Mouse (Mus musculus) stomach, embryonic 16.5 days (tissue): ENCODE measurements around the gene Arl14. TPM values are rescaled to one million over a fixed set of nuclear protein-coding genes. Genes with fewer than 3 reads are reported as not detected.
"Not testable (repeated sequence)": the region's sequence is repeated elsewhere in the genome, so short reads cannot be mapped to it uniquely, and the experiment has no call there.

Experiments
- ATAC-seq: fragments of 200-750 bp; cut with Nextera tagmentation; 2 replicates; pipeline ENCODE4 v1.8.0; 2017; ENCODE audit warnings: moderate number of reproducible peaks, moderate TSS enrichment; ENCODE audit not compliant: insufficient read depth, low FRiP score
- H3K27ac ChIP-seq: fragments of 300-500 bp; sonication (generic); 2 replicates; pipeline ENCODE4 v1.5.1; 2014; ENCODE audit warnings: low read length
- H3K27me3 ChIP-seq: fragments of 300-500 bp; sonication (generic); 2 replicates; pipeline ENCODE4 v1.6.1; 2014; ENCODE audit warnings: low read length, control low read depth, mixed read lengths; ENCODE audit not compliant: control insufficient read depth, insufficient read depth
- H3K36me3 ChIP-seq: fragments of 300-500 bp; sonication (generic); 2 replicates; pipeline ENCODE4 v1.6.1; 2014; ENCODE audit warnings: low read length; ENCODE audit not compliant: control insufficient read depth, insufficient read depth
- H3K4me1 ChIP-seq: fragments of 300-500 bp; sonication (generic); 2 replicates; pipeline ENCODE4 v1.6.1; 2014; ENCODE audit warnings: low read length, control low read depth, mixed read lengths; ENCODE audit not compliant: control insufficient read depth, insufficient read depth
- H3K4me2 ChIP-seq: fragments of 300-500 bp; sonication (generic); 2 replicates; pipeline ENCODE4 v1.6.1; 2014; ENCODE audit warnings: low read depth, low read length, mixed read lengths
- H3K4me3 ChIP-seq: fragments of 300-500 bp; sonication (generic); replicated peaks from 2 replicates; pipeline ENCODE4 v1.5.1; 2014; ENCODE audit warnings: mild to moderate bottlenecking, low read length
- H3K9ac ChIP-seq: fragments of 300-500 bp; sonication (generic); 2 replicates; pipeline ENCODE4 v1.6.1; 2014; ENCODE audit warnings: low read length
- H3K9me3 ChIP-seq: fragments of 300-500 bp; sonication (generic); replicated peaks from 2 replicates; pipeline ENCODE4 v1.6.1; 2016; ENCODE audit warnings: low read length, control low read depth; ENCODE audit not compliant: control insufficient read depth
- WGBS: fragments of 180-500 bp; shearing (Covaris S2); extraction: QIAGEN DNeasy Blood & Tissue Kit; methylation state at CpG from one replicate; pipeline ENCODE4 v1.1.7; 2014; 5-methylcytosine and 5-hydroxymethylcytosine counted together
- polyA plus RNA-seq: library from polyadenylated mRNA; unstranded; fragments of >200 nt; fragmentation: Nextera tagmentation; extraction: Ambion mirVana; gene quantifications from 2 replicates; pipeline ENCODE4 v1.2.1, GENCODE M21; 2015

Arl14 gene
- polyA plus RNA-seq, 1 experiment from 2014 or later, result 19.0 TPM

DNA sequence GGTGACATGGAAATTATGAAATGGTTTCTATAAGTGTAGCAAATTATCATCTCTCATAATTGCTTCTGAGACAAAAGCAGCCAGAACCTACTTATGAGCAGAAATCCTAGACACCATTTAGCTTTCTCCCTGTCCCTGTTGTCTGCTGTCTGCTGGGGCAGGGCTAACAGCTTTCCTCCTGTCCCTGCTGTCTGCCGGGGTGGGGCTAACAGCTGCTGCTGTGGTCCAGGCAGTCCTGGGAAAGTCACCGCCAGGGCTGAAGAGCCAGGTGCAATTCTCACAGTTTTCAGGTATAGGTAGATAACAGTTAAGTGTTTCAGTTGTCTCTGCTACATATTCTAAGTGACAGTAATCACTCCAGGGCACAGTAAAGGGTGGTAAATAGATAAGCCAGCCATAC lies 4.3 kb downstream of the Arl14 start:
- no peak overlapping the region for H3K4me3 ChIP-seq
- 64% methylated on average over 2 of the region's 2 CpGs for WGBS
- H3K9ac ChIP-seq, result no peak overlapping the region
- no peaks in the 10 kb centered on the region for H3K9me3 ChIP-seq
- no peak overlapping the region for H3K27ac ChIP-seq
- H3K36me3 ChIP-seq, result no peaks in the 10 kb centered on the region
- ATAC-seq, result no peak
- H3K4me2 ChIP-seq, result no peak overlapping the region
- H3K4me1 ChIP-seq, result no peaks in the 10 kb centered on the region
- no peaks in the 10 kb centered on the region for H3K27me3 ChIP-seq

GRCm38 (mm10) chr3:69228002-69228401 lies 5.8 kb downstream of the Arl14 start:
- H3K4me2 ChIP-seq, result no peak overlapping the region
- no peak for ATAC-seq
- H3K4me3 ChIP-seq, result no peak overlapping the region
- no peaks in the 10 kb centered on the region for H3K4me1 ChIP-seq
- no peak overlapping the region for H3K9ac ChIP-seq
- no peaks in the 10 kb centered on the region for H3K9me3 ChIP-seq
- H3K27me3 ChIP-seq, result no peaks in the 10 kb centered on the region
- no peak overlapping the region for H3K27ac ChIP-seq
- no peaks in the 10 kb centered on the region for H3K36me3 ChIP-seq
- 69% methylated on average over 1 of the region's 1 CpGs for WGBS

DNA sequence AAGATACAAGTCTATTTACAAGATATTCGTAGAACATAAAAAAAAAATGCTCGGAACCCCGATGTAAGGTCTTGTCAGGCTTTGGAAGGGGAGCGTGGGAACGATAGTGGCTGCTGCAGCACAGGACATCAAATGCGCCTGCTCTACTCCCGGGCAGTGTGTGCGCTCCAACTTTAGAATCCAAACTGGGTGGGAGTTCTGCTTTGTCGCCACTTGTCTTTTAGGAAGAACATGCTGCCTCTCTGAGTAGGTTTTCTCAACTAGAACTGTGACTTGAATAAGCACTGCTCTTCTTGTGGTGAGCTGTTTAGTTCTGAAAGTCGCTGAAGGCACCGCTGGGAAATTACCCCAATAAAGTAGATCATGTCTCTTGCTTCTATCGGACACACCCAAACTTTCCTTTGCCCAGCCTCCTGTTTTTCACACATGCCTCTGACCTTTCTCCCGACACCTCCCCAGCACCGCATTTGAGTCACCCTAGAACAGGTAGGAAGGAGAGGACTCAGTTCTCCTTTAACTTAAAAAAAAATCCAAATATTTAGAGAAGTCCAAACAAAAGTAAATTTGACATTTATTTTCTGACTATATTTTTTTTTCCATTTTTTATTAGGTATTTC lies 9.4 kb downstream of the Arl14 start:
- no peak for ATAC-seq
- WGBS, result 88% methylated on average over 14 of the region's 14 CpGs
- no peak overlapping the region for H3K4me2 ChIP-seq
- H3K27me3 ChIP-seq, result no peaks in the 10 kb centered on the region
- no peak overlapping the region for H3K27ac ChIP-seq
- H3K9me3 ChIP-seq, result no peaks in the 10 kb centered on the region
- H3K9ac ChIP-seq, result no peak overlapping the region
- H3K36me3 ChIP-seq, result no peaks in the 10 kb centered on the region
- H3K4me3 ChIP-seq, result no peak overlapping the region
- 0 out of 2 replicates have a peak, but pooled peaks cover 5% of the 10 kb centered on the region for H3K4me1 ChIP-seq

DNA sequence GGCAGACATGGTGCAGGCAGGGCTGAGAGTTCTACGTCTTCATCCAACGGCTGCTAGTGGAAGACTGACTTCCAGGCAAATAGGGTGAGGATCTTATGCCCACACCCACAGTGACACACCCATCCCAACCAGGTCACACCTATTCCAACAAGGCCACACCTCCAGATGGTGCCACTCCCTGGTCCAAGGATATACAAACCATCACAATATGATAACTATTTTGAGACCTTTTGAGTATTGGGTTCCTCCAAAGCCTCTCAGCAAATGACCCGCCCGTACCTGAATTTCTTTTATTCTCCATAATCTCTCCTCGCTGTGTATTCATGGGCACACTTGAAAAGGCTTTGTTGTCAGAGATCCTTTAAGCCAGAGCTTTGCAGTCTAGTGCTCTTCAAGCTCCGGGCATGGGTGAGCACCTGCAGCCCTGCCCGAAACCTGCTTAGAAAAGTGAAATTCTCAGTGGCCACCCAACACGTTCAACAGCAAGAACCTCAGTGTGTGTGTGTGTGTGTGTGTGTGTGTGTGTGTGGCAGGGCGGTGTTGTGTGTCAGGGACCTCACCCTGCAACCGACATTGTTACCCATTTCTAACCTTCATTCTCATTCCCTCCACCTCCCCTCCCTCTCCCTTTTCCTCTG lies 11.5 kb downstream of the Arl14 start:
- WGBS, result 73% methylated on average over 10 of the region's 10 CpGs
- H3K27me3 ChIP-seq, H3K4me3 ChIP-seq, H3K4me1 ChIP-seq, H3K9ac ChIP-seq, H3K36me3 ChIP-seq, H3K9me3 ChIP-seq, ATAC-seq, H3K4me2 ChIP-seq: not testable (repeated sequence)
- peak overlapping the region; percentile 81 for H3K27ac ChIP-seq

GRCm38 (mm10) chr3:69234525-69234924 lies 12.3 kb downstream of the Arl14 start:
- Histone ChIP-seq H3K4me2 (no peak overlapping the region), H3K9ac (no peak overlapping the region), H3K27ac (peak overlapping the region; percentile 83), H3K9me3 (no peaks in the 10 kb centered on the region), H3K27me3 (no peaks in the 10 kb centered on the region), H3K4me3 (no peak overlapping the region), H3K4me1 (0 out of 2 replicates have a peak, but pooled peaks cover 5% of the 10 kb centered on the region), H3K36me3 (no peaks in the 10 kb centered on the region)
- 90% methylated on average over 1 of the region's 1 CpGs for WGBS
- peak; percentile 80; the same call in 1 of the 2 replicates for ATAC-seq

DNA sequence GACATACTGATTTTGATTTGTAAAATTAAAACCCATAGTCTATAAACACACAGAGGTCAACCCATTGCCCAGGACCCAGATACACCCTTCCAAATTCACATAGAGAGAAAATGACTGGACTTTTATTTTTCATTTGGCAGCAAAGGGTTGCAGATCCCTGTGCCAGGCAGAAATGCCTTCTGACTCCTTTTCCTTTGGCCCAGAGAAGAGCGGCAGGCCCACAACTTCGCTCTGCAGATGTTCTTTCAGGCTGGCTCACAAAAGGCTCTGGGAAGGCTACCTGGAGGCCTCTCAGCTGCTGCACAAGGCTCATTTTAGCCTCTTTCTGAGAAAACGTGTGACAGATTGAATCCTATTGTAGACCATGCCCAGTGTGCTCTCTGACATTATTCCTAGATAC lies 13.6 kb downstream of the Arl14 start:
- WGBS, result 77% methylated on average over 3 of the region's 3 CpGs
- Histone ChIP-seq H3K36me3 (no peaks in the 10 kb centered on the region), H3K27ac (no peak overlapping the region), H3K9ac (no peak overlapping the region), H3K4me2 (no peak overlapping the region), H3K9me3 (no peaks in the 10 kb centered on the region), H3K4me1 (0 out of 2 replicates have a peak, but pooled peaks cover 5% of the 10 kb centered on the region), H3K27me3 (no peaks in the 10 kb centered on the region; the same call in 1 of the 2 replicates), H3K4me3 (no peak overlapping the region)
- no peak for ATAC-seq

DNA sequence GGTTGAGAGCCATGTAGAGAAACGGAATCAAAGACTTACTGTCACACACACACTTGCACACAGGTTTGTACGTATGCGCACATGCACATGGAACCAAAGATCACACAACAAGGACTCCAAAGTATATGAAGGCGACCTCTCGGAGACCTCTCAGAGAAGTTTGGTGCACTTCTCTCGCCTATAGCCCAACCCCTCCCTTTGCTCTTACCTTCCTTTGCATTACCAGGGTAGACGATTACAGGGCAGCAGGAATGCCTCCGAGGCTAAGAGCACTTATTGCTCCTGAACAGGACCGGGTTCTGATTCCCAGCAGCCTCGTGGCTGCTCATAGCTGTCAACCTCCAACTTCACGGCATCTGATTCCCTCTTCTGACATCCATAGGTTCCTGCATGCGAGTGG lies 14.3 kb downstream of the Arl14 start:
- H3K9me3 ChIP-seq, result no peaks in the 10 kb centered on the region
- H3K36me3 ChIP-seq, result no peaks in the 10 kb centered on the region
- H3K4me3 ChIP-seq, result no peak overlapping the region
- H3K27ac ChIP-seq, result no peak overlapping the region
- WGBS, result 89% methylated on average over 12 of the region's 12 CpGs
- H3K27me3 ChIP-seq, result no peaks in the 10 kb centered on the region; the same call in 1 of the 2 replicates
- H3K4me1 ChIP-seq, result 0 out of 2 replicates have a peak, but pooled peaks cover 5% of the 10 kb centered on the region
- no peak overlapping the region for H3K4me2 ChIP-seq
- ATAC-seq, result no peak
- H3K9ac ChIP-seq, result no peak overlapping the region

- H3K27me3 ChIP-seq, result no peaks in the 10 kb centered on the region; the same call in 1 of the 2 replicates
- no peak overlapping the region for H3K27ac ChIP-seq
- H3K9ac ChIP-seq, result no peak overlapping the region
- no peak overlapping the region for H3K4me2 ChIP-seq
- no peaks in the 10 kb centered on the region for H3K9me3 ChIP-seq
- no peak for ATAC-seq
- 42% methylated on average over 12 of the region's 12 CpGs for WGBS
- H3K4me1 ChIP-seq, result peaks cover 8% of the 10 kb centered on the region; the same call in 1 of the 2 replicates
- no peak overlapping the region for H3K4me3 ChIP-seq
- no peaks in the 10 kb centered on the region for H3K36me3 ChIP-seq
These were observed 16.1 kb downstream of the Arl14 start for GRCm38 (mm10) chr3:69238141-69238851.

DNA sequence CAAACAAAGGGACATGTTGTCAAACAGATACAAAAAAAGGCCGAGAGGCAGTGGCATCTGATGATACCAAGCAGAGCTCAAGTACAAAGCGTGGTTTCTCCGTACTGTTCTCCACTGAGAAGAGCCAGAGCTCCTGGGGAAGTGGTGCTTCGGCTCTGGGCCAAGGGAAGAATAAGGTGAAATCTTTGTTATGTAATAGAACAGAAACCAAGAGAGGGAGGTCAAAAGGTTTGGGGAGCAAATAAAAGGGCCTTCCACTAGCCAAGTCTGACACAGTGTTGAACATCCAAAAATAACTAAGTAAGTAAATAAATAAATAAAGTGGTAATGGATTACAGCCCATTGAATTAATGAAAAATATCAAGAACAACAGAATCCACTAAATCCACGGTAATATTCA lies 17.0 kb downstream of the Arl14 start:
- no peak overlapping the region for H3K4me2 ChIP-seq
- H3K27me3 ChIP-seq, result no peaks in the 10 kb centered on the region; the same call in 1 of the 2 replicates
- no peaks in the 10 kb centered on the region for H3K9me3 ChIP-seq
- H3K4me3 ChIP-seq, result no peak overlapping the region
- H3K36me3 ChIP-seq, result no peaks in the 10 kb centered on the region
- no peak overlapping the region for H3K9ac ChIP-seq
- H3K27ac ChIP-seq, result no peak overlapping the region
- 71% methylated on average over 5 of the region's 5 CpGs for WGBS
- peaks cover 12% of the 10 kb centered on the region for H3K4me1 ChIP-seq
- ATAC-seq, result no peak
